Mouse (Mus musculus): ENCODE measurements at regions not wholly inside any gene's neighbourhood (a gene's known extent, or its start where the extent isn't known, plus 50 kb on each side); places are given as distances from the start of the nearest gene placed in this dataset.

DNA sequence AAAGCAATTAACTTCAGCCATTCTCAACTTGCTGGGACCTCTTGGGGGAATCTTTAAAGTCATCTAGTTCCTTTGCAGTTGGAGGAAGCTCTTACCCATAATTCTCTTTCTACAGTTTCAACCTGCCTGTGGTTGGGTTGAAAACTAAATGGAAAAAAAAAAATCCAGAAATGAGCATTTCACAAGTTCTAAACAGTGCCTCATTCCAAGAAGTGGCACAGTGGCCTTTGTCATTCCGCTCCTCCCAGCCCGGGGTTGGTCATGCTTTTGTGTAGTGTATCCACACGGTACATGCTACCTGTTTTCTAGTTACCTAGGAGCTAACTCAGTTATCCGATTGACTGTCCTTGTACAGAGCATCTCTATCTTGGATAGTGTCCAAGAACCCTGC lies 90.8 kb upstream of the Gpr12 start:
- TF ChIP-seq POLR2A (IDR thresholded peaks at IDR 0.05; ENCODE audit: borderline replicate concordance, control insufficient read depth, low read depth, low read length) (no peak), CTCF (IDR thresholded peaks at IDR 0.05; ENCODE audit: control insufficient read depth, insufficient read depth, low read length) (no peak)

Data from bone marrow, adult 2 months (tissue).